ENCODE assay signal across 8 mouse cellular contexts in the genomic region with DNA sequence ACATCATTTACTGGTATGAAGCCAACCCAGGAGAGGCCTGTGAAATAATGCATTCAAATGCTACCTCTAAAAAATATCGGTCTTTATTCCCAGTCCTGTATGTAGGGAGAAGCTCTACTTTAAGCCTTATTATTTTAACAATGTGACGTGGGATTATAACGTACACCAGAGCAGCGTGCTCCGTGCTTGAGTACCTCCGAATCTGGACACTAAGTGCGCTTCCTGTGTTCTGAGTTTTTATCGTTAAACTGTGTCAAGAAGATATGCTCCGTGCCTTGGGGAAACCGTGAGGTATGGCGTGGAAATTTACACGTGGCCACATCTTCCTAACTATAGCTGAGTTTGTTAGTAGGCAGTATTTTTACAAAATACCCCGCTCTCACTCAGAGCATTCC.
DNase-seq lines count a peak whose midpoint lies in the region; ATAC-seq and TF ChIP-seq lines count a peak whose summit lies in the region.

No protein-coding gene starts in this region.

- TF ChIP-seq CTCF in lung, postnatal 0 days (IDR thresholded peaks at IDR 0.05): no peak
- no peak for TF ChIP-seq CTCF in intestine, postnatal 0 days (IDR thresholded peaks at IDR 0.05; ENCODE audit: low read depth)

- peak overlapping the region; percentile 34; the same call in 1 of the 2 replicates for H3K4me2 ChIP-seq in lung, postnatal 0 days (replicated peaks; ENCODE audit: low read depth, low read length)
- peak overlapping the region; percentile 24 for H3K4me2 ChIP-seq in forebrain, embryonic 13.5 days
- peak overlapping the region; percentile 48 for H3K4me2 ChIP-seq in intestine, postnatal 0 days (replicated peaks; ENCODE audit: low read depth)
- H3K4me2 ChIP-seq in neural tube, embryonic 15.5 days: peak overlapping the region; percentile 19

- peak overlapping the region; percentile 15; the same call in 1 of the 2 replicates for H3K4me3 ChIP-seq in lung, postnatal 0 days (ENCODE audit: low read depth, low read length)
- H3K4me3 ChIP-seq in forebrain, embryonic 13.5 days: no peak overlapping the region
- H3K4me3 ChIP-seq in intestine, postnatal 0 days (ENCODE audit: low read depth, low read length): 0 out of 2 replicates have a peak overlapping the region, but pooled peaks have one; percentile 1
- H3K4me3 ChIP-seq in neural tube, embryonic 15.5 days (replicated peaks): no peak overlapping the region

- no peaks in the 10 kb centered on the region for H3K4me1 ChIP-seq in lung, postnatal 0 days (ENCODE audit: insufficient read depth, low read depth, low read length)
- peaks cover 45% of the 10 kb centered on the region for H3K4me1 ChIP-seq in forebrain, embryonic 13.5 days
- H3K4me1 ChIP-seq in intestine, postnatal 0 days (replicated peaks; ENCODE audit: control insufficient read depth, insufficient read depth, low read length): no peaks in the 10 kb centered on the region
- peaks cover 33% of the 10 kb centered on the region for H3K4me1 ChIP-seq in neural tube, embryonic 15.5 days

- H3K27ac ChIP-seq in lung, postnatal 0 days (ENCODE audit: low read length): 0 out of 2 replicates have a peak overlapping the region, but pooled peaks have one; percentile 26
- peak overlapping the region; percentile 75 for H3K27ac ChIP-seq in forebrain, embryonic 13.5 days
- no peak overlapping the region for H3K27ac ChIP-seq in intestine, postnatal 0 days (ENCODE audit: low read depth, low read length)
- peak overlapping the region; percentile 65 for H3K27ac ChIP-seq in neural tube, embryonic 15.5 days (replicated peaks)

- no peak for ATAC-seq in lung, postnatal 0 days
- ATAC-seq in forebrain, embryonic 13.5 days: no peak; the same call in none of the 2 replicates
- no peak for ATAC-seq in intestine, postnatal 0 days
- no peak for ATAC-seq in neural tube, embryonic 15.5 days (ENCODE audit: low FRiP score)

- DNase-seq in lung, postnatal 0 days (ENCODE audit: low spot score): no peak
- no peak for DNase-seq in lung, postnatal 36 days
- no peak for DNase-seq in cerebellum, postnatal 36 days
- no peak for DNase-seq in right cerebral cortex, adult 2 months (ENCODE audit: low spot score in 2 of 2)
- DNase-seq in kidney, postnatal 36 days: no peak

- 63% methylated on average over 13 of the region's 13 CpGs for WGBS in lung, postnatal 0 days
- 54% methylated on average over 13 of the region's 13 CpGs for WGBS in forebrain, embryonic 13.5 days
- WGBS in intestine, postnatal 0 days: 67% methylated on average over 13 of the region's 13 CpGs
- 40% methylated on average over 13 of the region's 13 CpGs for WGBS in neural tube, embryonic 15.5 days

- no peak for TF ChIP-seq EP300 in lung, postnatal 0 days (IDR thresholded peaks at IDR 0.05)

- no peak overlapping the region for H3K9ac ChIP-seq in lung, postnatal 0 days (replicated peaks; ENCODE audit: low read depth)
- no peak overlapping the region for H3K9ac ChIP-seq in forebrain, embryonic 13.5 days
- no peak overlapping the region for H3K9ac ChIP-seq in intestine, postnatal 0 days (ENCODE audit: low read depth, low read length)
- no peak overlapping the region for H3K9ac ChIP-seq in neural tube, embryonic 15.5 days (replicated peaks)

- H3K9me3 ChIP-seq in lung, postnatal 0 days (ENCODE audit: low read length): no peaks in the 10 kb centered on the region
- no peaks in the 10 kb centered on the region for H3K9me3 ChIP-seq in forebrain, embryonic 13.5 days (replicated peaks)
- H3K9me3 ChIP-seq in intestine, postnatal 0 days (ENCODE audit: control insufficient read depth): no peaks in the 10 kb centered on the region
- H3K9me3 ChIP-seq in neural tube, embryonic 15.5 days (replicated peaks): no peaks in the 10 kb centered on the region

- H3K36me3 ChIP-seq in lung, postnatal 0 days (ENCODE audit: insufficient read depth, low read length): no peaks in the 10 kb centered on the region
- H3K36me3 ChIP-seq in forebrain, embryonic 13.5 days (ENCODE audit: poor library complexity, severe bottlenecking): no peaks in the 10 kb centered on the region
- H3K36me3 ChIP-seq in intestine, postnatal 0 days (ENCODE audit: control insufficient read depth, insufficient read depth): no peaks in the 10 kb centered on the region
- no peaks in the 10 kb centered on the region for H3K36me3 ChIP-seq in neural tube, embryonic 15.5 days

- no peaks in the 10 kb centered on the region for H3K27me3 ChIP-seq in lung, postnatal 0 days (replicated peaks; ENCODE audit: insufficient read depth, low read length)
- H3K27me3 ChIP-seq in forebrain, embryonic 13.5 days: no peaks in the 10 kb centered on the region
- no peaks in the 10 kb centered on the region for H3K27me3 ChIP-seq in intestine, postnatal 0 days (replicated peaks; ENCODE audit: control insufficient read depth, insufficient read depth, low read length)
- no peaks in the 10 kb centered on the region for H3K27me3 ChIP-seq in neural tube, embryonic 15.5 days (replicated peaks)

Comparison
In these comparisons a context has a peak if more than half of its experiments do, and no peak if none do; other contexts are left out.
1. H3K4me3 ChIP-seq: peak in lung, postnatal 0 days (single experiment) and intestine, postnatal 0 days (single experiment); none in forebrain, embryonic 13.5 days (single experiment) and neural tube, embryonic 15.5 days (single experiment).
2. Peak in every context shown above with its lines, with median percentiles within 50 percentile points of each other: H3K4me2 ChIP-seq.